Mouse (Mus musculus) heart, embryonic 13.5 days (tissue): ENCODE results near the gene Pnp2. TPM values are rescaled to one million over a fixed set of nuclear protein-coding genes. Genes with fewer than 3 reads are reported as not detected.

ENCODE experiments used
- ATAC-seq: fragments of 200-750 bp; cut with Nextera tagmentation; 2 replicates; pipeline ENCODE4 v1.8.0; 2017; ENCODE audit warnings: moderate TSS enrichment; ENCODE audit not compliant: insufficient number of reproducible peaks, low FRiP score, low TSS enrichment; ENCODE audit errors: extremely low read depth
- H3K27ac ChIP-seq: fragments of 300-500 bp; sonication (generic); replicated peaks from 2 replicates; pipeline ENCODE4 v1.5.1; 2015; ENCODE audit warnings: moderate library complexity, mild to moderate bottlenecking, inconsistent platforms
- H3K27me3 ChIP-seq: fragments of 300-500 bp; sonication (generic); replicated peaks from 2 replicates; pipeline ENCODE4 v1.6.1; 2015; ENCODE audit warnings: mild to moderate bottlenecking, inconsistent platforms
- H3K36me3 ChIP-seq: fragments of 300-500 bp; sonication (generic); 2 replicates; pipeline ENCODE4 v1.6.1; 2015; ENCODE audit warnings: mild to moderate bottlenecking, inconsistent platforms
- H3K4me1 ChIP-seq: fragments of 300-500 bp; sonication (generic); 2 replicates; pipeline ENCODE4 v1.6.1; 2015; ENCODE audit warnings: inconsistent platforms
- H3K4me2 ChIP-seq: fragments of 300-500 bp; sonication (generic); 2 replicates; pipeline ENCODE4 v1.6.1; 2015; ENCODE audit warnings: inconsistent platforms, mild to moderate bottlenecking, moderate library complexity
- H3K4me3 ChIP-seq: fragments of 300-500 bp; sonication (generic); 2 replicates; pipeline ENCODE4 v1.5.1; 2015; ENCODE audit warnings: moderate library complexity, mild to moderate bottlenecking, inconsistent platforms
- H3K9ac ChIP-seq: fragments of 300-500 bp; sonication (generic); 2 replicates; pipeline ENCODE4 v1.6.1; 2015; ENCODE audit warnings: inconsistent platforms, mild to moderate bottlenecking, moderate library complexity
- H3K9me3 ChIP-seq: fragments of 300-500 bp; sonication (generic); 2 replicates; pipeline ENCODE4 v1.6.1; 2016; ENCODE audit warnings: inconsistent platforms
- WGBS: fragments of 180-500 bp; shearing (Covaris S2); methylation state at CpG from one replicate; pipeline ENCODE4 v1.1.7; 2015; ENCODE audit warnings: mixed read lengths; 5-methylcytosine and 5-hydroxymethylcytosine counted together
- polyA plus RNA-seq: library from polyadenylated mRNA; unstranded; fragments of >200 nt; fragmentation: Nextera tagmentation; extraction: Ambion mirVana; gene quantifications from 2 replicates; pipeline ENCODE4 v1.2.1, GENCODE M21; 2015

Pnp2 gene
- polyA plus RNA-seq, 1 experiment from 2014 or later = not detected

DNA sequence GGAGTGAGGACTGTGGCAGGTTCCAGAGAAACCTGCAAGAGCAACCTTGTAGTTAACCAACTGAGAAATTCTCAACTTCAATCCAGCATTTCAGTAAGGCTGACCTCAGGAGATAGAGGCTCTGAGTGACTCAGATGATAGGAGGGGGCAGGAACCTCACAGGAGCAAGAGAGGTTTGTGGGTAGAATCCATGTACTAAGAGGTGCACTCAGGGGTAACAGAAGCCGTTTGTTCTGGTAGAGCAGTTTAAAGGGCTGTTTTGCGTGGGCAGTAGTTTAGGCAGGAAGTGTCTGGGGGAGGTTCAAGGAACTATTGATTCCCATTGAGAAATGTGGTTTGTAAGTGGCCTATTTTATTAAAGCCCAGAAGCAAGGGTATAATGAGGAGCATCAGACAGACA is 25.4 kb downstream of the Pnp2 start:
- no peaks in the 10 kb centered on the region for H3K27me3 ChIP-seq
- no peak overlapping the region for H3K4me3 ChIP-seq
- H3K4me2 ChIP-seq = no peak overlapping the region
- WGBS = 31% methylated on average over 2 of the region's 2 CpGs
- H3K36me3 ChIP-seq = no peaks in the 10 kb centered on the region
- peaks cover 8% of the 10 kb centered on the region for H3K4me1 ChIP-seq
- no peak overlapping the region for H3K27ac ChIP-seq
- ATAC-seq = no peak
- no peaks in the 10 kb centered on the region for H3K9me3 ChIP-seq
- H3K9ac ChIP-seq = no peak overlapping the region

DNA sequence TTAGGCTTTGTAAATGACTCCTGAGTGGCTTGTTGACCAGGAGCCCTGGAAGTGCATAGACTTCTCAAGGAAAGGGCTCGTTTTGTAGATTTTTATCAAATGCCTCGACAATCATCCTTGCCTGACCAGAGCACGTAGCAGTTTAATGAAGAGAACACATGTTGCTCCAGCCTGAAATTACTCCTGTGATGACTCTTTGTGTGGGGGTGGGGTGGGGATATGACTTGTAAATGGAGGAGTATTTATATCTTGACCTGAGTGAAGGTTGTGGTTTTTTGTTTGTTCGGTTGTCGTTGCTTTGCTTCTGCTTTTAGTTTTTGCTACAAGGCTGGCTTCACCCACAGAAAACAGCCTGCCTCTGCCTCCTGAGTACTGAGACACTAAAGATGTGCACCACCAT is 26.0 kb downstream of the Pnp2 start:
- H3K27me3 ChIP-seq = no peaks in the 10 kb centered on the region
- no peak overlapping the region for H3K4me2 ChIP-seq
- peaks cover 5% of the 10 kb centered on the region for H3K4me1 ChIP-seq
- no peak overlapping the region for H3K27ac ChIP-seq
- no peak overlapping the region for H3K9ac ChIP-seq
- ATAC-seq = no peak
- no peak overlapping the region for H3K4me3 ChIP-seq
- 65% methylated on average over 5 of the region's 5 CpGs for WGBS
- H3K9me3 ChIP-seq = no peaks in the 10 kb centered on the region
- no peaks in the 10 kb centered on the region for H3K36me3 ChIP-seq

DNA sequence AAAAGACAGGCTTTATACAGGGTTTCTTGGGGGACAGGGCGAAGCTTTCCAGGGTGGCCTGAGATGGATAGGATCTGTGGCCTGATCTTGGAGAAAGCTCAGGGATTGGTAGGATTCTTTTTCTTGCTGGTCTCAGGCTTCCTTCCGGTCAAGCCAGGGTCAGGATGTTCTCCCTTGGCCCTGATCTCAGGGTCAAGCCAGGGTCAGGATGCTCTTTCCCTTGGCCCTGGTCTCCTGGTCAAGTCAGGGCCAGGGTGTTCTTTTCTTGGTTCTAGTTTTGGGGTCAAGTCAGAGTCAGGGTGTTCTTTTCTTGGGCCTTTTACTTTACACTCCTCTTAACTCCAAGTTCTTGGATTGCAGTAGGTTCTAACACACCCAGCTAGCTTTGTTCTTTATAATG is 31.9 kb downstream of the Pnp2 start:
- ATAC-seq = no peak
- no peaks in the 10 kb centered on the region for H3K4me1 ChIP-seq
- no peaks in the 10 kb centered on the region for H3K36me3 ChIP-seq
- no peak overlapping the region for H3K27ac ChIP-seq
- no peaks in the 10 kb centered on the region for H3K27me3 ChIP-seq
- H3K4me2 ChIP-seq = no peak overlapping the region
- H3K9ac ChIP-seq = no peak overlapping the region
- no peaks in the 10 kb centered on the region for H3K9me3 ChIP-seq
- WGBS = 58% methylated on average over 2 of the region's 2 CpGs
- H3K4me3 ChIP-seq = no peak overlapping the region

DNA sequence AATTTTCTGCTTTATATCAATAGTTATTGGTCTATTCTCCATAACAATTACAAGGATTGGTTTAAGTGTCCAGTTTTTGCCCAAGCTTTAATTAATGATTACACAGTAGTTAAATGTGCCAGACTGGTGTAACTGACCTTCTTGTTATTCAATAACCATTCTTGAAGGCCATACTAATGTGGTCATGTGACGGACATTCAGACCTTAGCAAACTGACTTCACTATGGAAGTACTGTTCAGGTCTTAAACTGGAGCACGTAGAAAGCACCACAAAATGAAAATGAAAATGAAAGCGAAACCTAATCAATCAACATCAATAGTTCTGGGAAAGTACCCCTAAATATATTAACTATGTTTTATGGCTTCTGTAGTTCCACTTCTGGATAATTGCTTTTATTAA is 35.2 kb downstream of the Pnp2 start:
- ATAC-seq = no peak
- Histone ChIP-seq H3K4me2 (no peak overlapping the region), H3K36me3 (no peaks in the 10 kb centered on the region), H3K27me3 (no peaks in the 10 kb centered on the region), H3K9ac (no peak overlapping the region), H3K9me3 (no peaks in the 10 kb centered on the region), H3K4me1 (no peaks in the 10 kb centered on the region), H3K4me3 (no peak overlapping the region), H3K27ac (no peak overlapping the region)
- 75% methylated on average over 3 of the region's 3 CpGs for WGBS

DNA sequence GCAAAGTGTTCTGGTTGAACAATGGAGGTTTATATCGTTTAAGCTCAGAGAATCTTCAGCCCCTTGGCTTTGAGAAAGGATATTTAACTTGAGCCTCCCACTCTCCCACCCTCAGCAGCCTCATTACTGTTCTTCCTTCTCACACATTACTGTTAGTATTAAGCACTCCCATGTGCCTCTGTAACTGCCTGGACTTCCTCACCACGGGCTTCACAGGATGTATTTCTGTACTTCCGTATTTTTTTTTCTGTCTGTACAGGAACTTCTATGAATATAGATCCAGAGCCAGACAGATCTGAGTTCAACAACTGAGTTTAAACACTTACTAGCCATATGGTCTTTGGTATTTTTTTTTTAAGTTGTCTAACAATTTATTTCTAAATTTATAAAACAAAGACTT is 41.3 kb downstream of the Pnp2 start:
- H3K4me1 ChIP-seq = no peaks in the 10 kb centered on the region
- H3K9me3 ChIP-seq = no peaks in the 10 kb centered on the region
- H3K4me3 ChIP-seq = no peak overlapping the region
- WGBS = 56% methylated on average over 3 of the region's 3 CpGs
- no peaks in the 10 kb centered on the region for H3K27me3 ChIP-seq
- ATAC-seq = no peak
- H3K27ac ChIP-seq = peak overlapping the region; percentile 42; the same call in 1 of the 2 replicates
- H3K9ac ChIP-seq = no peak overlapping the region
- no peak overlapping the region for H3K4me2 ChIP-seq
- H3K36me3 ChIP-seq = no peaks in the 10 kb centered on the region

DNA sequence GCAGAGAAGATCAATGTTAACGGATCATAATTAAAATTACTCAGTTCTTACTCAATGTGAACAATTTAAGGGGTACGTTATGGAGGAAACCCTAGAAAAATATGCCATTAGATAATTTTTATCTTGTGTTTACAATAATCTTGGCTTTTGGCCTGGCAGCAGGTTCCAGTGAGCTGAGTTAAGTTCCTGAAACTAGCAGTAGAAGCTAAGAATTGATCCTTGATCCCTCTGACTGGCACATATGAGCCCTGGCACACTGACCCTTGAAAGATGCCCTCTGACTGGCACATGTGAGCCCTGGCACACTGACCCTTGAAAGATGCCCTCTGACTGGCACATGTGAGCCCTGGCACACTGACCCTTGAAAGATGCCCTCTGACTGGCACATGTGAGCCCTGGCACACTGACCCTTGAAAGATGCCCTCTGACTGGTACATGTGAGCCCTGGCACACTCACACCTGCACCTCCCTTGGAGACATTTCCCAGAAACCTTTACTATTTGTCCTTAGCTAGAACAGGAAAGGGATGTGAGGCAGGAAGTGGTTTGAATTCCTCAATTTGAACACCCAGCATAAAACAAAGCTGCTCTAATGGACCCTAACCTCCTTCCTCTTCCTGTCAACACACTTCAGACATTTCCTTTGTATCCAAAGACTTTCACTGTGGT is 42.3 kb downstream of the Pnp2 start:
- 52% methylated on average over 2 of the region's 2 CpGs for WGBS
- Histone ChIP-seq H3K4me3 (no peak overlapping the region), H3K27me3 (no peaks in the 10 kb centered on the region), H3K4me1 (no peaks in the 10 kb centered on the region), H3K36me3 (no peaks in the 10 kb centered on the region), H3K27ac (peak overlapping the region; percentile 42; the same call in 1 of the 2 replicates), H3K9me3 (no peaks in the 10 kb centered on the region), H3K4me2 (no peak overlapping the region), H3K9ac (no peak overlapping the region)
- no peak for ATAC-seq

DNA sequence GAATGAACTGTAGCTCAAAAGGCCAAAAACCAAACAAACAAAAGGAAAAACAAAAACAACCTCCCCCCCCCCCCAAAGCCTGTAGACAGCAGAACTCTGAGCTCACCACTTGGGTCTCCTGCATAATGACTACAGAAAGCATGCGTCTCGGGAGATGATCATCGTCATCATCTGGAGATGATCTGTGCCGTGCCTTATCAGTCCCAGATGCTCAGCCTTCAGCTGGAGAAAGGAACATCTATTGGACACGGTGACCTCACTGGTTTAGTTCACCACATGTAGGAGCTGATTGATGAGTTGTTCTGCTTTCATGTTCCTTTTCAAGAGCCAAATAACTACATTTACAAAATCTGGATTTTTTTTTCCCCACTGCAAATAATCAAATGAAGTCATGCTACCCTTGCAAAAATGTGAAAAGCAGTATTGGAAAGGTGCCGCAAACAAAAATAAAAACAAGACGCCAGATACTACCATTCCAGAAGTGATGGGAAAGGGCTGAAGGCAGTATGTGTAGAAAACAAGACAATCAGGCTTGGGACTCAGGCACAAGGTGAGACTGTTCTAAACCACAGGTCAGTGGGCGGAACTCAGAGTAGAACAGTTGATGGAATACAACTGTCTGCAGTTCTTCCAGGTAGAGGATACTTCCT is 51.5 kb downstream of the Pnp2 start, which contains the start of gene Rnase10:
Rnase10 (plus strand) TSS at position 600 of the 650 bp plus-strand sequence.
- no peak for ATAC-seq
- 70% methylated on average over 8 of the region's 8 CpGs for WGBS

DNA sequence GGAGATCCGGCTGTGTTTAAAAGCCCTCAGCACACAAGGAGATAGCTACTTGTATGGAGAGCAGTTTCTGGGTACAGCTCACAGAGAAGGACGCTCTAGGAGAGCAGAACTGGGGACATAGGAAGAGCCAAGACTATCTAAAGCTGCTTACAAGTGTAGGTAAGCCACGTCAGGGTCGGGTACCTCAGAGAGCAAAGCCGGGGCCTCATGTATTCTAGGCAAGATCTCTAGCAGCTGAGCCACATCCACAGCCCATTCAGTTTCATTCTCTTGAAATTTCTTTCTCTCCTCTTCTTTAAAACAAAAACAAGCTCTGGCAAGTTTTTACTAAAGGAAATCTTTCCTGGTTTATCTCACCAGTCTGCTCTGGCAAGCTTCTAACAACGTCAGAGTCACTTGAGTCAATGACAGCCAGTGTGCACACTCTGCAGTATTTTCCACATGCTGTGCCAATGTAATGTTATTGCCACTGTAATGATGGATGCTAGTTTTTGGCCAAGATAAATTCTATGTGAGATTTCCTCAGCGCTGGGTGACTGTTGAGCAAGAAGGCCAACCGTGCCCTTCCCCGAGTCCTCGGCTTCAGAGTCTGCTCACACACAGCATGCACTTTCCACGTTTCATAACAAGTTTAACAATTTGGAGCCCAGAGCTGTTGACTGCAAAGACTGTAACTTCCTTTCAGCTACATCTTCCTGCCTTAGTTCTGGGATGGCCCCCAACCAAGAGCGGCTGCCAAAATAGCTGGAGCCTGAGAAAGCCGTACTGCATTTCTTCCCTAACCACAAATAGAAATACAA is 52.3 kb downstream of the Pnp2 start:
- Histone ChIP-seq H3K27ac (peak overlapping the region; percentile 96), H3K27me3 (no peaks in the 10 kb centered on the region), H3K36me3 (no peaks in the 10 kb centered on the region), H3K9ac (peak overlapping the region; percentile 57; the same call in 1 of the 2 replicates), H3K4me1 (peaks cover 31% of the 10 kb centered on the region), H3K4me2 (peak overlapping the region; percentile 38; the same call in 1 of the 2 replicates), H3K9me3 (no peaks in the 10 kb centered on the region), H3K4me3 (no peak overlapping the region)
- peak; percentile 78 for ATAC-seq
- WGBS = 38% methylated on average over 13 of the region's 13 CpGs

More for the DNA sequence above, 51.5 kb downstream of the Pnp2 start, which contains the start of gene Rnase10:
- H3K9ac ChIP-seq = peak within 1 kb of the TSS; percentile 57; the same call in 1 of the 2 replicates
- no peaks in the 10 kb centered on the region for H3K9me3 ChIP-seq
- peak within 1 kb of the TSS; percentile 38; the same call in 1 of the 2 replicates for H3K4me2 ChIP-seq
- H3K27me3 ChIP-seq = no peaks in the 10 kb centered on the region
- peak within 1 kb of the TSS; percentile 96 for H3K27ac ChIP-seq
- H3K36me3 ChIP-seq = no peaks in the 10 kb centered on the region
- H3K4me3 ChIP-seq = no peak within 1 kb of the TSS
- H3K4me1 ChIP-seq = peaks cover 31% of the 10 kb centered on the region

DNA sequence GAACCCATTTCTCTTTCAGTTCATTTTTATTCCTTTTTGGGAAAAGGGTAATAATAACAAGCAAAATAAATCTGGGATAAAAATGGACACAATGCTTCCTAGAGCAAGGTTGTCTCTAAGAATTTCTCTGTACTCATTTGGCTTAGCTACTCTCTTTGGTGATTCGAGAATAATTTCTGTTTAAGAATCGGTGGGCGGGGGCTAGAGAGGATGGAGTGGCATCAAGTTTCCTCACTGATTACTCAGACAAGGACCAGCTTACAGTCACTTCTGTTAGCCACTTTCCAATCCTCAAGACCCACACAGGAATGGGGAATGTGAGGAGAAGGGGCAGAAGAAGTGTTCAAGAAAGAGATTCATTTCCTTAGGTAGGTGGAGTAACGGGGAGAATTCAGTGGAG is 53.0 kb downstream of the Pnp2 start:
- Histone ChIP-seq H3K4me1 (peaks cover 31% of the 10 kb centered on the region), H3K27me3 (no peaks in the 10 kb centered on the region), H3K36me3 (no peaks in the 10 kb centered on the region), H3K4me3 (no peak overlapping the region), H3K9me3 (no peaks in the 10 kb centered on the region), H3K27ac (peak overlapping the region; percentile 96), H3K9ac (no peak overlapping the region), H3K4me2 (peak overlapping the region; percentile 38; the same call in 1 of the 2 replicates)
- 74% methylated on average over 4 of the region's 4 CpGs for WGBS
- no peak for ATAC-seq

DNA sequence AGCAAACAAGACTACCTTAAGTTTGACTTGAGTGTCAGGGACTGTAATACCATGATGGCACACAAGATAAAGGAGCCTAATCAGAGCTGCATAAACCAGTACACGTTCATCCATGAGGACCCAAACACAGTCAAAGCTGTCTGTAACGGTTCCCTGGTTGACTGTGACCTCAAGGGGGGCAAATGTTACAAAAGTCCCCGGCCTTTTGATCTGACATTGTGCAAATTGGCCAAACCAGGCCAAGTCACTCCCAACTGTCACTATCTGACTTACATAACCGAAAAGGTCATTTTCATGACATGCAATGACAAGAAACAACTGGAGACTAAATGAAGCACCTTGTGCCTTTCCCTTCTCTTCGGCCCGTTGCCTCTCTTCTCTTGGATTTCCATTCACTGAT is 53.8 kb downstream of the Pnp2 start:
- no peaks in the 10 kb centered on the region for H3K9me3 ChIP-seq
- H3K4me3 ChIP-seq = no peak overlapping the region
- H3K4me1 ChIP-seq = peaks cover 31% of the 10 kb centered on the region
- no peaks in the 10 kb centered on the region for H3K27me3 ChIP-seq
- H3K27ac ChIP-seq = peak overlapping the region; percentile 96
- no peak overlapping the region for H3K9ac ChIP-seq
- H3K36me3 ChIP-seq = no peaks in the 10 kb centered on the region
- ATAC-seq = no peak
- WGBS = 77% methylated on average over 6 of the region's 6 CpGs
- H3K4me2 ChIP-seq = no peak overlapping the region
